Mouse (Mus musculus): ENCODE measurements around the gene L3mbtl4.

Gene L3mbtl4

GRCm38 (mm10) chr17:68273527-68273926 lies at the start of gene L3mbtl4:
Gene L3mbtl4, plus strand, starts transcription at chr17:68273797.
- no peak for DNase-seq (ENCODE audit: low spot score)

DNA sequence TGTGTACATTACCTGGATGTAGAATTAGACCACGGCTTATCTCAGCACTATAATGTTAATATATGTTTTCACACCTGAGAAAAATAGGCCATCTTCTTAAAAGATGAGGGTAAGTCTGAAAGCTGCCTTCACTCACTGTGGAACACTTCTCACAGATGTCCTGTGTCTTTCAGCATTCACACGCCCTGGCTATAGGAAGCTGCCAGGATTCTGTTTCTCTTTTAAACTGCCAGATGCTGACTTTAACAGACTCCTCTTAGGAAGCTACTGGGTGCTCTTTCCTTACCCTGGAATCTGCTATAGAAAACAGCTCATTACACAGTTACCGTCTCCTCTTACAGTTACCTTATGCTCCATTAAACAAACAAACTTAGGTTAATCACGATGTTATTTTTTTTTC lies 43.1 kb upstream of the L3mbtl4 start:
- DNase-seq (ENCODE audit: low spot score): no peak

DNA sequence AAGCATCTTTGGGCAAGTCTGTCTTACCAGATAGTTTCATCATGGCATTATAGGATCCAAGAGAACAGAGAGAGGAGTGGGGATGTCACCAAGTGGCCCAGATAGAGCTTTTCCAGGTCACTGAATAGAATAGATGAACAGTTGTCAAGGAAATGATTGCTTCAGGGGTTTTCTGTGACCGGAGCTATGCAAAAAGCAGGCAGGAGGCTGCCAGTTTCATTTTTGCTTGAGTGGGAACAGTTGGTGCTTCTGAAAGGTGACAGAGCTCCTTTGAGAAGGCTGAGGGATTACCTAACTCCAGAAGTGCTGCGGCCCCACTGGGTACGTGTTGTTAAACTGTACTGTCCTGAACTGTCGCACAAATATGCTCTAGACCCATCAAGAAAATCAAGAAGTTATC lies 38.2 kb upstream of the L3mbtl4 start:
- DNase-seq (ENCODE audit: low spot score): no peak

GRCm38 (mm10) chr17:68236992-68237391 lies 36.6 kb upstream of the L3mbtl4 start:
- no peak for DNase-seq (ENCODE audit: low spot score)

DNA sequence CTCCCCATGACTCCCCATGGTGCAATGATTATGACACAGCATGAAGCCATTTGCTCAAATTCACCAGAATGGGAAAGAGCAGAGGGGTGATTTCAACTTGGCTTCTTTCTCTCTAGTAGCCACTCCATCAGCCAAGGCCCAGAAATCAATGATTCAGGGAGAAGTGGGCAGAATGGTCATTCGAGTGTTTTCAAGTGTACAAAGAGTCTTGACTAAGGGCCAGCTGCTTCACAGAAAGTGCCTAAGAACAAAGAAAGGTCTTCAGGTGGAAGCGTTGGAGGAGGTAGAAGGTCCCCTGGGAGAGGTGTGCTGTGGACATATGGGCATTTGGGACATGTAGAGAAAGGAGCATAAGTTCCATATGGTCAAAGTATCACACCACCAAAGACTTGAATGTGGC lies 33.4 kb upstream of the L3mbtl4 start:
- no peak for DNase-seq (ENCODE audit: low spot score)

- no peak for DNase-seq (ENCODE audit: low spot score)
Observed at GRCm38 (mm10) chr17:68264835-68265557, 8.6 kb upstream of the L3mbtl4 start.

DNA sequence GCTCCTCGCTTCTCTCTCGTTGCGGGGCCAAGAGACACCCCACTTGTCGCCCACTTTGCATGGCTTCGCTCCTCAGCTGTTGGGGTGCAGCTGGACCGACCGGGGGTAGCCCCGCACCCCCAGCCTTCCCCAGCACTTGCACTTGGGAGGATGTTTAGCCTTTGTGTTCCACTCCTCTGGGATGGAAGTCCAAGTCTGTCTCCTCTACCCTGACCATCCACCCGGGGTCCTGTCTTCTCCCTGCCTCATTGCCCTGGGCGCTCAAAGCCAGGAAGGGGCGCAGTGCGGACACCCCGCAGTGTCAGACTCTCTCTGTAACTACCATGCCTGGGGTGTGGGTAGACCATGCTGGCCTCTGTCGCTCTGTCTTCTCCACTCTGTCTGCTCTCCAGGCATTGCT lies 357 bp downstream of the L3mbtl4 start:
- DNase-seq (ENCODE audit: low spot score): no peak

GRCm38 (mm10) chr17:68275138-68275537 lies 1.5 kb downstream of the L3mbtl4 start:
- DNase-seq (ENCODE audit: low spot score): no peak

- DNase-seq (ENCODE audit: low spot score): no peak
Observed at GRCm38 (mm10) chr17:68280915-68281314, 7.3 kb downstream of the L3mbtl4 start.

- no peak for DNase-seq (ENCODE audit: low spot score)
Observed at GRCm38 (mm10) chr17:68285119-68285782, 11.7 kb downstream of the L3mbtl4 start.

DNA sequence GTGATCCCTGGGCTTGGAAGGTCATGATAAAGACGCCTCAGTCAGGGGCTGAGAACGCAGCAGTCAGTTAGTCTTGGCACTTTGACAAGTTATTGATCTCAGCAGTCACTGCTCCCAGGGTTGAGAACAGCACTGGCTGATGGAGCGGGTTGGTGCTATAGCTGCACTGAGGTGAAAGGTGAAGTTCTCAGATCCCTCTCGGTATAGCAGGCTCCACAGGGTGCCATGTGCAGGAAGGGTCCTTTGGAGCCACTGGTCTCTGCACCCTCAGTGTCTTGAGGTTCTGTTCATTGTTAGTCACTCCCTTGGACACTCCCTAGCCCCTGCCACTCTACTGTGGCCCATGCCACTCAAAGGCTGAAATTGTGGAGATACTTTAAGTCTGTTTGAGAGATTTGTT lies 14.5 kb downstream of the L3mbtl4 start:
- no peak for DNase-seq (ENCODE audit: low spot score)

DNA sequence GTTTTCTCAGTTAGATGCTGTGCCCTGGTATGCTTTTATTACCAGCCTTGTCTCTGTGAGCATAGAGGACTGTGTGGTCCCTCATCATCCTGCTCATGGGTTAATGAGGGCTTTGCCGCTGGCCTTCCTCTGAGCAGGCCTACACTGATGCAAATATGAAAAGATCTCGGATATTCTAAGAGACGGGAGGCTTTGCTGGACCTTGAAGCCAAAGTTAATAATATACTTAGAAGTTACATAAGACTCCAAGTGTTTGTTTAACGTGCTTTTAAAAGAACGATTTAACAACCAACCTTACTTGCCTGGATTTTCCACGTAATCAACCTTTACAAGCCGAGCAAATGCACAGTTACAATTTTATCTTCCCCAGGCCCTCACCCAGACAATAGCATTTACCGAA lies 15.1 kb downstream of the L3mbtl4 start:
- DNase-seq (ENCODE audit: low spot score): no peak

DNA sequence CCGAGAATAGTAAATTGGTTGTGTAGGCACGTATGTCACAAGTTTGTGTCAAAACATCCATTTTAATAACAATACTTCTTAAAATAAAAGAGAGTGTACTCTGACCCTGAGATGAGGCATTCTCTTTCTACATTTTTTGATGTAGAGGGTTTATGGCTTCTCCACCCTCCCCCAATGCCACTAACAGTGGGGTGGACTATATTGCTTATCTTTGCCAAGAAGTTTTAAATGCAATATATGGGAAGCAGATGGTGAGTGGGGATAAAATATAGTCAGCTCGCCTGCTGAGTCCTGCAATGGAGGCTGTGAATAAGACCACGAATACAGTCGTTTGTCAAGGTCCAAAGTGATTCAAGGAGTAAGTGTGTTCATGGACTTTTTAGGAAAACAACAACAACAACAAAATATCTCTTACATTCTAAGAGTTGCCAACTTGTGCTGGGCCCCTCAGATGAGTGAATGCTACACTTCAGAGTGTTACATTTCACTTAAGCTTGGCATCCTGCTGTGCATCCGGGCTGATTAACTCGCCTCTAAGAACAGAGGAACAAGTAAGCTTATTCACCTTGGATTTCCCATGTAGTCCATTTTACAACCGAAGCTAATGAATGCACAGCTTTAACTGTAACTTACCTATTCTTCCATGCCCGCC lies 18.2 kb downstream of the L3mbtl4 start:
- DNase-seq (ENCODE audit: low spot score): no peak

- no peak for DNase-seq (ENCODE audit: low spot score)
Observed at GRCm38 (mm10) chr17:68308381-68308780, 34.8 kb downstream of the L3mbtl4 start.

DNA sequence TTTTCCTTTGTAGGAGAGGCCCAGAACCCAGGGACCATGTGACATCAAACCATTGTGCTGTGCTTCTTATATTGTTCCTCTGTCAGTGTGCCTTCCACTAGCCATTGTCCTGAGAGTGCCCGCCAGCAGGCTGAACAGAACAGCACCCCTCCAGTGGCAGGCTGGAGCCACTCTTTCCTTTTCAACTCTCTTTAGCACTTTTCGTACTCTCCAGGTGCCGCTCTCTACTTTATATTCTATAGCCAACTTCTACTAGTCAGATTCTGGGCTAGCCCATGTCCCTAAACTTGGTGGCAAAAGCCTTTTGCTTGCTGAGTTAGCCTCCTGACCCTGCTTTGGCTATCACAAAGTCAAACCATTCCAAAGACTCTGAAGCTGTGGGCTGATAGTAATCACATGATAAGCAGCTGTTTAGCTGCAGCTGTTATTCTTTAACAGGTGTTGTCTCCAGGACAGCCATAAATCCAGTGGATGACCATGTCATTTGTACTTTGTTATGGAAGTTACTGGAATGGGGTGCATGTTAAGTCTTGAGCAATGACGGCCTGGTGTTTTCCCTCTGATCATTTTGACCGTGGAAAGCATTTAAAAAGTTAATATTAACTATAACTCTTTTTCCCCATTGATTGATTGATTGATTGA lies 38.8 kb downstream of the L3mbtl4 start:
- DNase-seq (ENCODE audit: low spot score): no peak

GRCm38 (mm10) chr17:68320940-68321339 lies 47.3 kb downstream of the L3mbtl4 start:
- no peak for DNase-seq (ENCODE audit: low spot score)

GRCm38 (mm10) chr17:68322607-68323006 lies 49.0 kb downstream of the L3mbtl4 start:
- no peak for DNase-seq (ENCODE audit: low spot score)

GRCm38 (mm10) chr17:68332225-68332624 lies 58.6 kb downstream of the L3mbtl4 start:
- no peak for DNase-seq (ENCODE audit: low spot score)

DNA sequence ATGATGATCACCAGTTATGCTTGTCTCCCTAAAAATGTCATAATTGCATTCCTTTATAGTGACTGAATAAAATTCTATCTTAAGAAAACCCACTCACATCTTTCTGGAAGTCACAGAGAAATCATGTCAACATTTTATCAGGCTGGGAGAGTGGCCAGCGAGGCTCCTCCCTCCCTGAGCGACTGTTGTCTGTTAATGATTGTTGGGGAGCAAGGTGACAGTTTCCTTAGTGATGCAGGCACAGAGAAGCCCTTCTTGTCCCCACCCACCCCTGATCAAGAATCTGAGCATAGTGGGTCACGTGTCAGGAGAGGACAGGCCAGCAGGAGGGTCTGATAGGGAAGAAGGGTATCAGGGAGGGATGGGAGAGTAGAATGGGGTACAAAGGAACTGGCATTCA lies 59.8 kb downstream of the L3mbtl4 start:
- DNase-seq (ENCODE audit: low spot score): no peak

GRCm38 (mm10) chr17:68338917-68339553 lies 65.4 kb downstream of the L3mbtl4 start:
- DNase-seq (ENCODE audit: low spot score): no peak

GRCm38 (mm10) chr17:68357687-68358086 lies 84.1 kb downstream of the L3mbtl4 start:
- no peak for DNase-seq (ENCODE audit: low spot score)

DNA sequence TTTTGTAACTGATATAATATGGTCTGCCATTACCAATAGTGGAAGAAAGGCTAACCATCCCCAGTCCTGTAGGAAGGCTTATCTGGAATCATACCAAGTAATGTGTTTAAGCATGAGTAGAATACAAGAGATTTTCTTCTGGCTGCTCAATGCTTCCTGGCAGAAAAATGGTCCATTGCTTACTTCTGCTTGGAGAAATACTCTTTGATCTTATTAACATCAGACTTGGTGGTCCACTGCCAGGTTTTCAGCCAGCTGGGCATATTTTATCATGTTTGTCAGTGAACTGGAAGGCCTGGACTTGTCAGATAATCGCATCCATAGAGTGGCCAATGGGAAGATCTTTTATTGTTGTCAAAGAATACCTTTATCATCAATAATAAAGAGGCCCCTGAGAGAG lies 97.5 kb downstream of the L3mbtl4 start:
- no peak for DNase-seq (ENCODE audit: low spot score)

All from MN1 (cell line).